Mouse (Mus musculus): ENCODE data around the gene Ucn2. TPM values are rescaled to one million over a fixed set of nuclear protein-coding genes. Genes with fewer than 3 reads are reported as not detected.

Ucn2 gene
- polyA plus RNA-seq, 1 experiment from 2014 or later: 0.24 TPM

- no peak overlapping the region for H3K4me3 ChIP-seq (ENCODE audit: low read length)
- WGBS: 59% methylated on average over 11 of the region's 11 CpGs
- no peaks in the 10 kb centered on the region for H3K4me1 ChIP-seq (ENCODE audit: control insufficient read depth, insufficient read depth, low read length)
- no peaks in the 10 kb centered on the region for H3K9me3 ChIP-seq (ENCODE audit: control insufficient read depth, low read length)
- no peaks in the 10 kb centered on the region for H3K36me3 ChIP-seq (ENCODE audit: control insufficient read depth, insufficient read depth, low read length)
- no peak overlapping the region for H3K4me2 ChIP-seq (replicated peaks; ENCODE audit: low read depth, low read length)
- no peaks in the 10 kb centered on the region for H3K27me3 ChIP-seq (ENCODE audit: control insufficient read depth, insufficient read depth, low read length)
- no peak for ATAC-seq (ENCODE audit: low FRiP score, low TSS enrichment)
- H3K27ac ChIP-seq (ENCODE audit: low read depth, low read length): no peak overlapping the region
- H3K9ac ChIP-seq (ENCODE audit: low read depth, low read length): no peak overlapping the region
Observed at GRCm38 (mm10) chr9:109016973-109017604, 31.3 kb downstream of the Ucn2 start.

GRCm38 (mm10) chr9:109021428-109021827 lies 35.6 kb downstream of the Ucn2 start:
- Histone ChIP-seq H3K4me3 (ENCODE audit: low read length) (no peak overlapping the region), H3K4me2 (replicated peaks; ENCODE audit: low read depth, low read length) (no peak overlapping the region), H3K27ac (ENCODE audit: low read depth, low read length) (no peak overlapping the region), H3K9ac (ENCODE audit: low read depth, low read length) (no peak overlapping the region), H3K9me3 (ENCODE audit: control insufficient read depth, low read length) (no peaks in the 10 kb centered on the region), H3K27me3 (ENCODE audit: control insufficient read depth, insufficient read depth, low read length) (no peaks in the 10 kb centered on the region), H3K4me1 (ENCODE audit: control insufficient read depth, insufficient read depth, low read length) (no peaks in the 10 kb centered on the region), H3K36me3 (ENCODE audit: control insufficient read depth, insufficient read depth, low read length) (no peaks in the 10 kb centered on the region)
- WGBS: 87% methylated on average over 4 of the region's 4 CpGs
- no peak for ATAC-seq (ENCODE audit: low FRiP score, low TSS enrichment)

GRCm38 (mm10) chr9:109022866-109023685 lies 37.3 kb downstream of the Ucn2 start:
- Histone ChIP-seq H3K27ac (ENCODE audit: low read depth, low read length) (no peak overlapping the region), H3K4me1 (ENCODE audit: control insufficient read depth, insufficient read depth, low read length) (no peaks in the 10 kb centered on the region), H3K36me3 (ENCODE audit: control insufficient read depth, insufficient read depth, low read length) (no peaks in the 10 kb centered on the region), H3K27me3 (ENCODE audit: control insufficient read depth, insufficient read depth, low read length) (no peaks in the 10 kb centered on the region), H3K9me3 (ENCODE audit: control insufficient read depth, low read length) (no peaks in the 10 kb centered on the region), H3K4me2 (replicated peaks; ENCODE audit: low read depth, low read length) (no peak overlapping the region), H3K9ac (ENCODE audit: low read depth, low read length) (no peak overlapping the region), H3K4me3 (ENCODE audit: low read length) (no peak overlapping the region)
- ATAC-seq (ENCODE audit: low FRiP score, low TSS enrichment): no peak
- WGBS: 86% methylated on average over 17 of the region's 17 CpGs

GRCm38 (mm10) chr9:109027521-109027920 lies 41.7 kb downstream of the Ucn2 start:
- Histone ChIP-seq H3K4me3 (ENCODE audit: low read length) (no peak overlapping the region), H3K36me3 (ENCODE audit: control insufficient read depth, insufficient read depth, low read length) (peaks cover 3% of the 10 kb centered on the region; the same call in 1 of the 2 replicates), H3K27me3 (ENCODE audit: control insufficient read depth, insufficient read depth, low read length) (no peaks in the 10 kb centered on the region), H3K9me3 (ENCODE audit: control insufficient read depth, low read length) (no peaks in the 10 kb centered on the region), H3K9ac (ENCODE audit: low read depth, low read length) (no peak overlapping the region), H3K27ac (ENCODE audit: low read depth, low read length) (no peak overlapping the region), H3K4me2 (replicated peaks; ENCODE audit: low read depth, low read length) (no peak overlapping the region), H3K4me1 (ENCODE audit: control insufficient read depth, insufficient read depth, low read length) (no peaks in the 10 kb centered on the region)
- WGBS: 78% methylated on average over 8 of the region's 8 CpGs
- no peak for ATAC-seq (ENCODE audit: low FRiP score, low TSS enrichment)

GRCm38 (mm10) chr9:109028421-109028820 lies 42.6 kb downstream of the Ucn2 start:
- H3K36me3 ChIP-seq (ENCODE audit: control insufficient read depth, insufficient read depth, low read length): peaks cover 3% of the 10 kb centered on the region; the same call in 1 of the 2 replicates
- H3K9ac ChIP-seq (ENCODE audit: low read depth, low read length): no peak overlapping the region
- no peaks in the 10 kb centered on the region for H3K9me3 ChIP-seq (ENCODE audit: control insufficient read depth, low read length)
- 61% methylated on average over 3 of the region's 3 CpGs for WGBS
- H3K4me1 ChIP-seq (ENCODE audit: control insufficient read depth, insufficient read depth, low read length): no peaks in the 10 kb centered on the region
- H3K27ac ChIP-seq (ENCODE audit: low read depth, low read length): no peak overlapping the region
- no peaks in the 10 kb centered on the region for H3K27me3 ChIP-seq (ENCODE audit: control insufficient read depth, insufficient read depth, low read length)
- no peak overlapping the region for H3K4me2 ChIP-seq (replicated peaks; ENCODE audit: low read depth, low read length)
- no peak overlapping the region for H3K4me3 ChIP-seq (ENCODE audit: low read length)
- no peak for ATAC-seq (ENCODE audit: low FRiP score, low TSS enrichment)

GRCm38 (mm10) chr9:109028919-109029318 lies 43.1 kb downstream of the Ucn2 start:
- Histone ChIP-seq H3K27ac (ENCODE audit: low read depth, low read length) (no peak overlapping the region), H3K9me3 (ENCODE audit: control insufficient read depth, low read length) (no peaks in the 10 kb centered on the region), H3K4me3 (ENCODE audit: low read length) (no peak overlapping the region), H3K4me1 (ENCODE audit: control insufficient read depth, insufficient read depth, low read length) (no peaks in the 10 kb centered on the region), H3K4me2 (replicated peaks; ENCODE audit: low read depth, low read length) (no peak overlapping the region), H3K9ac (ENCODE audit: low read depth, low read length) (no peak overlapping the region), H3K27me3 (ENCODE audit: control insufficient read depth, insufficient read depth, low read length) (no peaks in the 10 kb centered on the region), H3K36me3 (ENCODE audit: control insufficient read depth, insufficient read depth, low read length) (peaks cover 3% of the 10 kb centered on the region; the same call in 1 of the 2 replicates)
- 73% methylated on average over 5 of the region's 5 CpGs for WGBS
- no peak for ATAC-seq (ENCODE audit: low FRiP score, low TSS enrichment)

- Histone ChIP-seq H3K9ac (ENCODE audit: low read depth, low read length) (no peak overlapping the region), H3K4me3 (ENCODE audit: low read length) (no peak overlapping the region), H3K27ac (ENCODE audit: low read depth, low read length) (no peak overlapping the region), H3K4me2 (replicated peaks; ENCODE audit: low read depth, low read length) (no peak overlapping the region), H3K27me3 (ENCODE audit: control insufficient read depth, insufficient read depth, low read length) (no peaks in the 10 kb centered on the region), H3K9me3 (ENCODE audit: control insufficient read depth, low read length) (no peaks in the 10 kb centered on the region), H3K4me1 (ENCODE audit: control insufficient read depth, insufficient read depth, low read length) (no peaks in the 10 kb centered on the region), H3K36me3 (ENCODE audit: control insufficient read depth, insufficient read depth, low read length) (peaks cover 3% of the 10 kb centered on the region; the same call in 1 of the 2 replicates)
- ATAC-seq (ENCODE audit: low FRiP score, low TSS enrichment): no peak
- WGBS: 69% methylated on average over 3 of the region's 3 CpGs
Observed at GRCm38 (mm10) chr9:109030312-109030711, 44.5 kb downstream of the Ucn2 start.

GRCm38 (mm10) chr9:109031001-109031400 lies 45.2 kb downstream of the Ucn2 start:
- no peaks in the 10 kb centered on the region for H3K27me3 ChIP-seq (ENCODE audit: control insufficient read depth, insufficient read depth, low read length)
- no peak for ATAC-seq (ENCODE audit: low FRiP score, low TSS enrichment)
- no peak overlapping the region for H3K9ac ChIP-seq (ENCODE audit: low read depth, low read length)
- no peak overlapping the region for H3K4me2 ChIP-seq (replicated peaks; ENCODE audit: low read depth, low read length)
- no peak overlapping the region for H3K4me3 ChIP-seq (ENCODE audit: low read length)
- 93% methylated on average over 7 of the region's 7 CpGs for WGBS
- H3K27ac ChIP-seq (ENCODE audit: low read depth, low read length): no peak overlapping the region
- H3K4me1 ChIP-seq (ENCODE audit: control insufficient read depth, insufficient read depth, low read length): no peaks in the 10 kb centered on the region
- peaks cover 3% of the 10 kb centered on the region; the same call in 1 of the 2 replicates for H3K36me3 ChIP-seq (ENCODE audit: control insufficient read depth, insufficient read depth, low read length)
- H3K9me3 ChIP-seq (ENCODE audit: control insufficient read depth, low read length): no peaks in the 10 kb centered on the region

GRCm38 (mm10) chr9:109031686-109032085 lies 45.9 kb downstream of the Ucn2 start:
- Histone ChIP-seq H3K4me2 (replicated peaks; ENCODE audit: low read depth, low read length) (no peak overlapping the region), H3K9me3 (ENCODE audit: control insufficient read depth, low read length) (no peaks in the 10 kb centered on the region), H3K36me3 (ENCODE audit: control insufficient read depth, insufficient read depth, low read length) (peaks cover 3% of the 10 kb centered on the region; the same call in 1 of the 2 replicates), H3K27ac (ENCODE audit: low read depth, low read length) (no peak overlapping the region), H3K4me3 (ENCODE audit: low read length) (no peak overlapping the region), H3K27me3 (ENCODE audit: control insufficient read depth, insufficient read depth, low read length) (no peaks in the 10 kb centered on the region), H3K9ac (ENCODE audit: low read depth, low read length) (no peak overlapping the region), H3K4me1 (ENCODE audit: control insufficient read depth, insufficient read depth, low read length) (no peaks in the 10 kb centered on the region)
- ATAC-seq (ENCODE audit: low FRiP score, low TSS enrichment): no peak
- 79% methylated on average over 8 of the region's 8 CpGs for WGBS

Data from kidney, embryonic 14.5 days (tissue).